Mouse (Mus musculus) midbrain, embryonic 11.5 days (tissue): ENCODE results near the gene Tmem263. TPM values are rescaled to one million over a fixed set of nuclear protein-coding genes. Genes with fewer than 3 reads are reported as not detected.

Experiments
- ATAC-seq: fragments of 200-750 bp; cut with Nextera tagmentation; 2 replicates; pipeline ENCODE4 v1.8.0; 2017; ENCODE audit warnings: moderate TSS enrichment, moderate library complexity; ENCODE audit not compliant: low FRiP score
- DNase-seq: peaks from one replicate; pipeline ENCODE4 v3.0.0; 2015; ENCODE audit warnings: low spot score; ENCODE audit errors: missing footprints
- H3K27ac ChIP-seq: fragments of 300-500 bp; sonication (generic); 2 replicates; pipeline ENCODE4 v1.5.1; 2014; ENCODE audit warnings: low read depth, low read length
- H3K27me3 ChIP-seq: fragments of 300-500 bp; sonication (generic); 2 replicates; pipeline ENCODE4 v1.6.1; 2014; ENCODE audit warnings: mild to moderate bottlenecking, low read length, moderate library complexity, mixed read lengths; ENCODE audit not compliant: control insufficient read depth, insufficient read depth
- H3K36me3 ChIP-seq: fragments of 300-500 bp; sonication (generic); 2 replicates; pipeline ENCODE4 v1.6.1; 2014; ENCODE audit warnings: mild to moderate bottlenecking, low read length, moderate library complexity, mixed read lengths; ENCODE audit not compliant: control insufficient read depth, insufficient read depth
- H3K4me1 ChIP-seq: fragments of 300-500 bp; sonication (generic); 2 replicates; pipeline ENCODE4 v1.6.1; 2014; ENCODE audit warnings: low read length; ENCODE audit not compliant: control insufficient read depth, insufficient read depth
- H3K4me2 ChIP-seq: fragments of 300-500 bp; sonication (generic); 2 replicates; pipeline ENCODE4 v1.6.1; 2014; ENCODE audit warnings: mild to moderate bottlenecking, moderate library complexity
- H3K4me3 ChIP-seq: fragments of 300-500 bp; sonication (generic); 2 replicates; pipeline ENCODE4 v1.5.1; 2014; ENCODE audit warnings: low read depth, low read length
- H3K9ac ChIP-seq: fragments of 300-500 bp; sonication (generic); 2 replicates; pipeline ENCODE4 v1.6.1; 2014; ENCODE audit warnings: low read length
- H3K9me3 ChIP-seq: fragments of 300-500 bp; sonication (generic); 2 replicates; pipeline ENCODE4 v1.6.1; 2016; ENCODE audit warnings: low read length; ENCODE audit not compliant: control insufficient read depth
- WGBS: fragments of 180-500 bp; shearing (Covaris S2); extraction: QIAGEN DNeasy Blood & Tissue Kit; methylation state at CpG from one replicate; pipeline ENCODE4 v1.1.7; 2014; 5-methylcytosine and 5-hydroxymethylcytosine counted together
- polyA plus RNA-seq: library from polyadenylated mRNA; unstranded; fragments of >200 nt; fragmentation: Nextera tagmentation; extraction: Ambion mirVana; gene quantifications from 2 replicates; pipeline ENCODE4 v1.2.1, GENCODE M21; 2014

The Tmem263 gene
- polyA plus RNA-seq, 1 experiment from 2014 or later = 51.7 TPM

- H3K4me1 ChIP-seq = peaks cover 7% of the 10 kb centered on the region
- H3K36me3 ChIP-seq = peaks cover 2% of the 10 kb centered on the region; the same call in 1 of the 2 replicates
- no peak overlapping the region for H3K27ac ChIP-seq
- 0 out of 2 replicates have a peak overlapping the region, but pooled peaks have one; percentile 13 for H3K9ac ChIP-seq
- peak overlapping the region; percentile 35 for H3K4me2 ChIP-seq
- no peaks in the 10 kb centered on the region for H3K27me3 ChIP-seq
- H3K4me3 ChIP-seq = peak overlapping the region; percentile 68; the same call in 1 of the 2 replicates
- no peaks in the 10 kb centered on the region for H3K9me3 ChIP-seq
- 24% methylated on average over 7 of the region's 7 CpGs for WGBS
- ATAC-seq = 0 out of 2 replicates have a peak, but pooled peaks have one; percentile 2
- peak; percentile 85 for DNase-seq
Measured at GRCm38 (mm10) chr10:85128453-85128852, 26.0 kb downstream of the Tmem263 start.

- no peak overlapping the region for H3K27ac ChIP-seq
- H3K4me1 ChIP-seq = no peaks in the 10 kb centered on the region
- DNase-seq = no peak
- H3K4me2 ChIP-seq = no peak overlapping the region
- H3K4me3 ChIP-seq = no peak overlapping the region
- H3K9me3 ChIP-seq = no peaks in the 10 kb centered on the region
- 86% methylated on average over 6 of the region's 6 CpGs for WGBS
- no peak overlapping the region for H3K9ac ChIP-seq
- no peak for ATAC-seq
- H3K27me3 ChIP-seq = no peaks in the 10 kb centered on the region
- peaks cover 2% of the 10 kb centered on the region; the same call in 1 of the 2 replicates for H3K36me3 ChIP-seq
Measured at GRCm38 (mm10) chr10:85136573-85136972, 34.1 kb downstream of the Tmem263 start.

GRCm38 (mm10) chr10:85141465-85141864 is 39.0 kb downstream of the Tmem263 start:
- DNase-seq (no peak), ATAC-seq (no peak)
- H3K27me3 ChIP-seq = no peaks in the 10 kb centered on the region
- peaks cover 3% of the 10 kb centered on the region; the same call in 1 of the 2 replicates for H3K36me3 ChIP-seq
- H3K4me1 ChIP-seq = no peaks in the 10 kb centered on the region
- H3K4me2 ChIP-seq = no peak overlapping the region
- H3K4me3 ChIP-seq = no peak overlapping the region
- 89% methylated on average over 9 of the region's 9 CpGs for WGBS
- H3K27ac ChIP-seq = no peak overlapping the region
- H3K9me3 ChIP-seq = no peaks in the 10 kb centered on the region
- H3K9ac ChIP-seq = no peak overlapping the region

GRCm38 (mm10) chr10:85146282-85146681 is 43.9 kb downstream of the Tmem263 start:
- ATAC-seq (no peak), DNase-seq (no peak)
- Histone ChIP-seq H3K4me1 (no peaks in the 10 kb centered on the region), H3K9ac (no peak overlapping the region), H3K4me2 (no peak overlapping the region), H3K4me3 (no peak overlapping the region), H3K36me3 (peaks cover 3% of the 10 kb centered on the region; the same call in 1 of the 2 replicates), H3K9me3 (no peaks in the 10 kb centered on the region), H3K27ac (no peak overlapping the region), H3K27me3 (no peaks in the 10 kb centered on the region)
- 90% methylated on average over 14 of the region's 14 CpGs for WGBS

- H3K9me3 ChIP-seq = no peaks in the 10 kb centered on the region
- no peak overlapping the region for H3K9ac ChIP-seq
- WGBS = 82% methylated on average over 5 of the region's 5 CpGs
- ATAC-seq (no peak), DNase-seq (no peak)
- no peak overlapping the region for H3K4me2 ChIP-seq
- H3K27me3 ChIP-seq = no peaks in the 10 kb centered on the region
- no peak overlapping the region for H3K4me3 ChIP-seq
- no peak overlapping the region for H3K27ac ChIP-seq
- no peaks in the 10 kb centered on the region for H3K4me1 ChIP-seq
- no peaks in the 10 kb centered on the region for H3K36me3 ChIP-seq
Measured at GRCm38 (mm10) chr10:85149226-85149625, 46.8 kb downstream of the Tmem263 start.

GRCm38 (mm10) chr10:85154195-85154594 is 51.8 kb downstream of the Tmem263 start:
- Histone ChIP-seq H3K4me2 (no peak overlapping the region), H3K36me3 (no peaks in the 10 kb centered on the region), H3K27me3 (no peaks in the 10 kb centered on the region), H3K27ac (no peak overlapping the region), H3K9ac (no peak overlapping the region), H3K4me3 (no peak overlapping the region), H3K9me3 (no peaks in the 10 kb centered on the region), H3K4me1 (no peaks in the 10 kb centered on the region)
- 15% methylated on average over 2 of the region's 2 CpGs for WGBS
- no peak for ATAC-seq
- DNase-seq = peak; percentile 96

GRCm38 (mm10) chr10:85157451-85157850 is 55.0 kb downstream of the Tmem263 start:
- Histone ChIP-seq H3K9ac (no peak overlapping the region), H3K27me3 (no peaks in the 10 kb centered on the region), H3K9me3 (no peaks in the 10 kb centered on the region), H3K36me3 (no peaks in the 10 kb centered on the region), H3K27ac (no peak overlapping the region), H3K4me1 (no peaks in the 10 kb centered on the region), H3K4me2 (no peak overlapping the region), H3K4me3 (no peak overlapping the region)
- no peak for DNase-seq
- WGBS = 88% methylated on average over 7 of the region's 7 CpGs
- ATAC-seq = no peak

GRCm38 (mm10) chr10:85159989-85160619 is 57.7 kb downstream of the Tmem263 start:
- DNase-seq (no peak), ATAC-seq (no peak)
- Histone ChIP-seq H3K4me3 (no peak overlapping the region), H3K9me3 (no peaks in the 10 kb centered on the region), H3K4me2 (no peak overlapping the region), H3K27me3 (no peaks in the 10 kb centered on the region), H3K27ac (no peak overlapping the region), H3K9ac (no peak overlapping the region), H3K4me1 (no peaks in the 10 kb centered on the region), H3K36me3 (no peaks in the 10 kb centered on the region)
- 94% methylated on average over 1 of the region's 1 CpGs for WGBS

GRCm38 (mm10) chr10:85161745-85162351 is 59.4 kb downstream of the Tmem263 start:
- Histone ChIP-seq H3K9ac (no peak overlapping the region), H3K36me3 (no peaks in the 10 kb centered on the region), H3K4me2 (no peak overlapping the region), H3K4me3 (no peak overlapping the region), H3K9me3 (no peaks in the 10 kb centered on the region), H3K4me1 (no peaks in the 10 kb centered on the region), H3K27ac (no peak overlapping the region), H3K27me3 (no peaks in the 10 kb centered on the region)
- DNase-seq (no peak), ATAC-seq (no peak)
- 76% methylated on average over 5 of the region's 5 CpGs for WGBS
